Mouse (Mus musculus): ENCODE data around the gene Etv6.

Etv6 gene

DNA sequence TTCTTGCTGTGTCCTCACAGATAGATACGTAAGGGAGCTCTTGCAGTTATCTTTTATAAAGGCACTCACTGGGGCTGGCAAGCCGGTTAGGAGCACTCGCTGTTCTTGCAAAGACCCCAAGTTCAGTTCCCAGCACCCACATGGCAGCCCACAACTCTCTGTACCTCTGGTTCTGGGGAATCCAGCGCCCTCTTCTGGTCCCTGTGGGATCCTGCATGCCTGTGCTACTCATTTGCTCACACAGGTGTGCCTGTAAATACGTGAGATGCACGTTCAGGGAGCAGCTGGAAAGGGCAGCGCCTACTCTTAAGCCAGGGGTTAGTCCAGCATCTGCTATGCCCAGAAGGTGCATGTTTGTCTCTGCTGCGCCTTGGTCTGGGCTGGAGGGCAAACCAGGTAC lies 224.4 kb downstream of the Etv6 start:
- no peak for DNase-seq (ENCODE audit: low spot score)

DNA sequence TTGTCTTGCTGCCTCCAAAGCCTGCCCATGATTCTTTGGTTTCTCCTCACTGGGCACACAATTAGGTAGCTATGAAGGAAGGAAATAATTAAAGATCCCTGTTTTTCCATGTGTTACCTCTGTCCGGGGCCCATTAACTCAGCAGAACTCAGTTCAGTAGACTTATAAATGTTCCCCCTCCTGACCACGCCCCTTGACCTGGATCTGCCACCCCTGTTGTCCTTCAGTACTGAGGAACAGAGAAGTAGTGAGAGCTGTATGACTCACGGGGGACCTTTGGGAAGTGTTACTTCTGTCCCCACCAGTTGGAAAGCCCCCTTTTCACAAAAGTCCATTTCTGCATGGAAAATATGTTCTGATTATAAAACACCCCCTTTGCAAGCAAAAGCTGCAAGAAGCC lies 226.4 kb downstream of the Etv6 start:
- no peak for DNase-seq (ENCODE audit: low spot score)

DNA sequence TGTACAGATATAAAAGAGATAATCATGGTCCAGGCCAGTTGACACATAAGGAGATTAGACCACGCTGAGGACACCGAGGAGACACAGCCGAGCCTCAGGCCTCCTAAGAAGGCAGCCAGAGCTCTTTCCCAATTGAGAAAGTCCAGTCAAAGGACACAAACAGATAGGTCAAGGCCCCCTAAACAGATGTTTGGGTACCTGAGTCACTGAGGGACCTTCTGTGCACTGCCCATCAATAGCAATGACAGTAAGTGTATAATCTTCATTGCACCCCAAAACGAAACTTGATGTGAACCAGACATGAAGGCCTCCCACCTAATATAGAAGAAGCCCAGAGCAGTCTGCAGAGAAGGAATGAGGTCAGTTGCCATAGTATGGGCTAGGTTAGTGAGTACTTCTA lies 226.9 kb downstream of the Etv6 start:
- DNase-seq (ENCODE audit: low spot score), result no peak

DNA sequence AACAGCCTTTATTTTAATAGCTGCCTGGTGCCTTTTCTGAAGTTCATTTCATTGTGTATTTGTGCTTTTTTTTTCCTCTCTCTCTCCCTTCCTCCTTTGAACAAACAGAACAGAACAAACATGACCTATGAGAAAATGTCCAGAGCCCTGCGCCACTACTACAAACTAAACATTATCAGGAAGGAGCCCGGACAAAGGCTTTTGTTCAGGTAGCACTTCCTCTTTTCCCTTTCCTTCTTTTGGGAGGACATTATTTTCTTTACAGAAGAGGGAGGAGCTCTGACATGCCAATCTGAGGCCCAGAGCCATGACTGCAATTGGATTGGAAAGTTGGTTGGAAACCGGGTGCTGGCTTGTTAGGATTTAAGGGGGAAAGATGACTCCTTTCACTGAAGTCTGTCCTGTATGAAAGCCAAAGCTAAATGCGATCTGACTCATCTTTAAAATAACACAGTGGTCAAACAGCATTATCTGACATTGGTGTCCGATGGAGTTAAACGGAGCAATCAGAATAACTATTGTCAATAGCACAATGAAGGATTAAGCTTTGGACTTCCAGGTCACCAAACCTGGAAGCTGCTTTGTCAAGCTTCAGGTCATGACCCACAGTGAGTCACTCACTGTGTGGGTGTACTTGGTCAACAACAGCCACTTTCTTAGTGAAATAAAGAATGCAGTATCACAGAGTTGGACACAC lies 227.6 kb downstream of the Etv6 start:
- no peak for DNase-seq (ENCODE audit: low spot score)

DNA sequence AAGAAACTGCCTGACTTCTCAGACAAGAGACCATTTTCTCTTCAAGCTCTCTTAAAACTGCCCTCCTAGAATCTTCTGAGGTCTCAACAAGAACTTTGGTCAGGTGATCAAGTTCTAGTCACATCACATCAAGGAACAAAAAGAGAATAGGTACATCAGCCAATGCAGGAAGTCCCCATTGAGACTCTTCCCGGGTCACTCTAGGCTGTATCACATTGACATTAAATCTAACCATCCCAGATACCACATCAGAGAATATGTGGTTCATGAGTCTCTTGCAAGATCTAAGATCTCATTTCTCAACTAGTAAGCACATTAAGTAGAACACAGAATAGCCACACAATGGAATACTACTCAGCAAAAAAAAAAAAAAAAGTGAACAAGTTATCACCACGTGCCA lies 238.4 kb downstream of the Etv6 start:
- DNase-seq (ENCODE audit: low spot score), result no peak

DNA sequence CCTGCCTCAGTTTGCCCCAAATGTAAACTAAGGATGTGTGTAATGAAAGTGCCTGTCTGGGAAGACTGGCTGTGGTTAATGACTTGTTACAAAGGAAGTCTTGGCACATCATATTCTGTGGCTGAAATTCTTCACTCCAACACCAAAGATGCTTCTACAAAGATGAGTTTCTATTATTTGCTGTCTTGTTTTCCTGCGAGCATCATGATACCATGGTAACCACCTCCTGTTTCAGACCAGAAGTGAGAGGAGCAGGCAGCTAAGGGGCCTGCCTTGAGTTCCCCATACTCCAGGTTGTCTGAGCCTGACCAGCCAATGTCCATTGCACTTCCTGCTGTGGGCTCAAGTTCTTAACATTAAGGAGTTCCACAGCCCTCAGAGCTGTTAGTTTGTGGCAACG lies 241.5 kb downstream of the Etv6 start:
- no peak for DNase-seq (ENCODE audit: low spot score)

DNA sequence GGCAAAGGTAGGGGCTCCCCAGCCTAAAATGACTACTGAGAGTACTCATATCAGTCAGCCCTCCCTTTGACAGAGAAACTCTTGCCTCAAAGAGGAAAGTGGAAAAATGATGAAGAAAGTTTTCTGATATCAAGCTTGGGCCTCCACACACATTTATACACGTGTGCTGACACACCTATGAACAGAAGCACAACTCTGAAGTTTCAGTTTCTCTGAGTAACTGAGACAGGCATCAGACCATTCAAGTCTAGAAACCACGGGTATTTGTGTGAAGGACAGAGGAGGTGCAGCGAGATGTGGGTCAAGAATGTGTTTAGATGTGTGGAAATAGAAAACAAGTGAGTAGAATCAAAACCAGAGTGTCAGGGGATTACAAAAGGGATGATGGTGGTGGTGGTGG lies 246.6 kb downstream of the Etv6 start:
- DNase-seq (ENCODE audit: low spot score), result no peak

- DNase-seq (ENCODE audit: low spot score), result no peak
These were observed 256.3 kb downstream of the Etv6 start for GRCm38 (mm10) chr6:134291823-134292222.

- DNase-seq (ENCODE audit: low spot score), result no peak
These were observed 256.9 kb downstream of the Etv6 start for GRCm38 (mm10) chr6:134292404-134292803.

DNA sequence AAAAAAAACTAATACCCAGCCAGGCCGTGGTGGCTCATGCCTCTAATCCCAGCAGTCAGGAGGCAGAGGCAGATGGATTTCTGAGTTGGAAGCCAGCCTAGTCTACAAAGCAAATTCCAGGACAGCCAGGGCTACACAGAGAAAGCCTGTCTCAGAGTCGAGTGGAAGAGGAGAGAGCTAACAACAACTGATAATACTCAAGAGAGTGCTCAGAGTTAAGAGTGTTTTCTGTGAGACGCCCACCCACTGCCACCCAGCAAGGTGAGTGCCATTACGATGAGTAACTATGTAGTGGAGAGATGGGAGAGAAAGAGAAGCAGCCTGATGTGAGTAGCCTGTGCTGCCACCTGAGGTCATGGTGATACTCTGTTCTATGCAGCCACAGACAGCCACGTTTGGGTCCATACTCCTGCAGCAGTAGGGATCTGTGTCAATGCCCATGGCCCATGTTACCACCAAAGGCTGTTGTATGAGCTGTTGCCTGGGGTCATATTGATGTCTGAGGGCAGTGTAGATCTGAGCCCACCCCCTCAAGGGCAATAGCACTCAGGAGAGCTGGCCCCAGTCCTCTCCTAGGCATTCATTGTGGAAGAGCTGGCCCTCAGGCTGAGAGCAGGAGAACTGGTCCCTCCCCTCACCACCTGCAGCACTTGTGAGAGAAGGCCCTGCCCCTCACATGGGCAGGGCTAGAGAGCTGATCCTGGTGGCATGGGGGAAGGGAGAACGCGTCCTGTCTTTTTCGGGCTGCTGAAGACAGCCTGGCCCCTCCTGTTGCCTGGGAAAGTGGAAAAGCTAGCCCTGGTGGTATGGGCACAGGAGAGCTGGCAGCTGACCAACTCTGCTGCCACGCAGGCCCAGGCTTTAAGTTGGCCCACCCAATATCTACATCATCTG lies 258.4 kb downstream of the Etv6 start:
- no peak for DNase-seq (ENCODE audit: low spot score)

GRCm38 (mm10) chr6:134297884-134298619 lies 262.6 kb downstream of the Etv6 start:
- DNase-seq (ENCODE audit: low spot score), result no peak

DNA sequence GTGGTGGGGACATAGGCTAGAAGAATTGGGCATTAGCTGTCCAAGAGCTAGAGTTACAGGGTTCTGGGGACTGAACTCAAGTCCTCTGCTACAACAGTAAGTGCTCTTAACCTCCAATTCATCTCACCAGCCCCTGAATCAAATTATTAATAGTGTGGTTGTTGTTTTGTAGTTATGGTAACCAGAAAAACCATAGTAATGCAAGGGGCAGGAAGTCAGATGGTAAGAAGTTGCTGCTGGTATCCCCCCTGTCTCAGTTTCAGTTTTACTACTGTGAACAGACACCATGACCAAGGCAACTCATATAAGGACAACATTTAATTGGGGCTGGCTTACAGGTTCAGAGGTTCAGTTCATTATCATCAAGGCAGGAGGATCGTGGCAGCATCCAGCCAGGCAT lies 266.5 kb downstream of the Etv6 start:
- no peak for DNase-seq (ENCODE audit: low spot score)

DNA sequence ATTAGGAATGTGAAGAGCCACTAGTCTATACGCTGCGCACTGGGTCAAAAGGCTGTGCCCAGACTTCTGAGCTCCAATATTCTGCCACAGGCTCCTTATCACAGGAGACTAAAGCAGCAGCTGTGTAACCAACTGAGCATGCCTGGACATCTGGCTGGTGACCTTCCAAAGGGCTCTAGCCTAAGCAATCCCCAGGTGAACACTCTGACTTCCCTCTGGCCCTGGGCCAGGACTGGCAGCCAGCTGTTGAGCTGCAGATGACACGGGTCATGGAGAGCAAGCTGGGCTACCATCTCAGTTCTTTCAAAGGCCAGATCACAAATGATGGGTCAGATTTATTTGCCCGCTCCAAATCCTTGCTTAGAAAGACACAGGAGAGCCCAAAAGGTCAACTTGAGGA lies 275.8 kb downstream of the Etv6 start:
- DNase-seq (ENCODE audit: low spot score), result no peak

DNA sequence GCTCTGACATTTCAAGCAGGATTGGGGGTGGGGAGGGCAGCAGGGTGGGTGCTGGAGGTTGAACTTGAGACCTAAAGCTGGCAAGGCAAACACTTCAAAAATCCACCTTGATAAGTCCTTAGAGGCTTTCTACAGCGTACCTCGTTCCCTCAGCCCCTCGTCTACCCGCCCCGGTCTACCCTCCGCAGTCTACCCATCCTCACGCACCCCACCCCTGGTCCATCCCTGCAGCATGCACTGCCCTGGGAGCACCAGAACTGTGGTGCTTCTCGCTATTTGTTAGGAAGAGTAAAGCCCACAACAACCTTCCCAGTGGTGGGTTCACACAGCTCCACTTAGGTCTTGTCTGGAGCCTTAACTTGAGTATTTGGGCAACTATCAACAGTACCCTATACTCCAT lies 277.1 kb downstream of the Etv6 start:
- DNase-seq (ENCODE audit: low spot score), result no peak

DNA sequence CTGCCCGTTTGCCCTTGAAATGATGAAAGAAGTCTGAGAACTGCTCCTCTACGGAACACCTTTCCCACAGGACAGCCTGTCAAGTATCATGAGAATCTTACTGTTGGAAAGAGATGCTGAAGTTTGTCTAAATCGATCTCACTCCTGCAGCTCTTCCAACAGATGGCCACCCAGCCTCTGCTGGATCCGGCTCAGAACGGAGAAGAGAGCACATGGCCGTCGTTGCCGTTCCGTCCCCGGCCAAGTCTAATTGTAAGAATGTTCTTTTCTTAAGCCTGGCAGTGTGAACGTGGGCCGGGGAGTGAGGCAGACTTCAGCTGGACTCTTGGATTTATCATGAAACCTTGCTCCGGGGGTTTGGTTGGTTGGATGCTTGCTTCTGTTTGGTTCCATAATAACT lies 281.9 kb downstream of the Etv6 start:
- DNase-seq (ENCODE audit: low spot score), result no peak
